Mouse (Mus musculus) hindbrain, postnatal 0 days (tissue): ENCODE measurements around the gene Ifi47. TPM values are rescaled to one million over a fixed set of nuclear protein-coding genes. Genes with fewer than 3 reads are reported as not detected.

Experiments used
- ATAC-seq: fragments of 200-750 bp; cut with Nextera tagmentation; 2 replicates; pipeline ENCODE4 v1.8.0; 2017; ENCODE audit warnings: mild to moderate bottlenecking, moderate TSS enrichment, moderate library complexity
- DNase-seq: peaks from one replicate; pipeline ENCODE4 v3.0.0-alpha.2; 2015; ENCODE audit warnings: low spot score
- H3K27ac ChIP-seq: fragments of 300-500 bp; sonication (generic); 2 replicates; pipeline ENCODE4 v1.5.1; 2014; ENCODE audit warnings: mild to moderate bottlenecking
- H3K27me3 ChIP-seq: fragments of 300-500 bp; sonication (generic); 2 replicates; pipeline ENCODE4 v1.6.1; 2014; ENCODE audit warnings: low read length, mixed read lengths; ENCODE audit not compliant: insufficient read depth
- H3K36me3 ChIP-seq: fragments of 300-500 bp; sonication (generic); 2 replicates; pipeline ENCODE4 v1.6.1; 2014; ENCODE audit warnings: low read length, mixed read lengths; ENCODE audit not compliant: insufficient read depth
- H3K4me1 ChIP-seq: fragments of 300-500 bp; sonication (generic); 2 replicates; pipeline ENCODE4 v1.6.1; 2014; ENCODE audit warnings: antibody characterized with exemption, low read length, mixed read lengths; ENCODE audit not compliant: insufficient read depth
- H3K4me2 ChIP-seq: fragments of 300-500 bp; sonication (generic); 2 replicates; pipeline ENCODE4 v1.6.1; 2014; ENCODE audit warnings: low read depth, mild to moderate bottlenecking, low read length, moderate library complexity, mixed read lengths
- H3K4me3 ChIP-seq: fragments of 300-500 bp; sonication (generic); 2 replicates; pipeline ENCODE4 v1.5.1; 2014; ENCODE audit warnings: low read length
- H3K9ac ChIP-seq: fragments of 300-500 bp; sonication (generic); replicated peaks from 2 replicates; pipeline ENCODE4 v1.6.1; 2014; ENCODE audit warnings: mild to moderate bottlenecking, low read length, moderate library complexity, mixed read lengths
- H3K9me3 ChIP-seq: fragments of 300-500 bp; sonication (generic); 2 replicates; pipeline ENCODE4 v1.6.1; 2016; ENCODE audit warnings: low read length, mixed read lengths
- CTCF ChIP-seq: IDR thresholded peaks from 2 replicates; pipeline ENCODE4 v1.5.1; 2016; ENCODE audit warnings: antibody characterized with exemption, control low read depth, low read depth
- WGBS: fragments of 180-500 bp; shearing (Covaris S2); extraction: QIAGEN DNeasy Blood & Tissue Kit; methylation state at CpG from one replicate; pipeline ENCODE4 v1.1.7; 2014; 5-methylcytosine and 5-hydroxymethylcytosine counted together
- polyA plus RNA-seq: library from polyadenylated mRNA; unstranded; fragments of >200 nt; fragmentation: Nextera tagmentation; extraction: Ambion mirVana; gene quantifications from 2 replicates; pipeline ENCODE4 v1.2.1, GENCODE M21; 2015
- total RNA-seq: library from RNA; depleted of rRNA; stranded (reverse); fragments of >200 nt; gene quantifications from 2 replicates; pipeline ENCODE4 v1.2.3, GENCODE M21; 2014; rRNA removed

Gene Ifi47
- total and polyA plus RNA-seq, 2 experiments from 2014 or later, result 0.68 to 1.2 TPM

DNA sequence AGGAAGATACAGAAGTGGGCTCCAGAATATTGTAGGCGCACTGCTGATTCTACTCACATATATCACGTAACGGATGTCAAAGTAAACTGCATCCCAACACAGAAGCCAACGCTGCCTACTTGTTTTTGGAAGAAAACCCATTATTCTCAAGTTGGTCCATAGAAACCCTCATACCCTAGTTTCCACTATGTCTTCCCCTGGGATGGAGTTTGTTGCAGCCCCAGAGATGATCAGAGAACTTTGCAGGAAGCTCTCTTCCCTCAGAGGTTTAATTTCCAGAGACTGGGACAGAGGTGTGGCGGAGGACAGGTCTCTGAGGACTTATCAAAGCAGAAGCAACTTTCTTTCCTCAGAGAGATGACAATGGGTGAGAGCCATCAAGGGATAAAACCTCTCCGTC, 65.6 kb downstream of the Ifi47 start, which contains the start of gene Olfr1395:
TSS of gene Olfr1395 (plus strand) at position 301 of the 400 bp plus-strand sequence.
- Histone ChIP-seq H3K9me3 (no peaks in the 10 kb centered on the region), H3K36me3 (no peaks in the 10 kb centered on the region), H3K4me3 (no peak within 1 kb of the TSS), H3K9ac (no peak within 1 kb of the TSS), H3K27ac (no peak within 1 kb of the TSS), H3K27me3 (no peaks in the 10 kb centered on the region), H3K4me2 (no peak within 1 kb of the TSS), H3K4me1 (no peaks in the 10 kb centered on the region)
- no peak for DNase-seq
- ATAC-seq, result no peak
- WGBS, result 91% methylated on average over 6 of the region's 6 CpGs
- no peak for TF ChIP-seq CTCF

Other genes with a start within 250 kb of the Ifi47 start
- gene Gm12184, start 249.9 kb upstream of the Ifi47 start, total RNA-seq, result 20.1 and 26.4 TPM in 2 replicates
- gene Gm12184, start 249.9 kb upstream of the Ifi47 start, polyA plus RNA-seq, result 5.7 and 6.0 TPM in 2 replicates
- gene Irgm1, start 204.9 kb upstream of the Ifi47 start, total RNA-seq, result 5.8 and 6.0 TPM in 2 replicates
- gene Irgm1, start 204.9 kb upstream of the Ifi47 start, polyA plus RNA-seq, result 6.3 and 8.2 TPM in 2 replicates
- 0.10 and 0.18 TPM in 2 replicates for gene Gm5431, start 174.4 kb upstream of the Ifi47 start, total RNA-seq
- 0.08 and 0.28 TPM in 2 replicates for gene Gm5431, start 174.4 kb upstream of the Ifi47 start, polyA plus RNA-seq
- gene Psme2b, start 130.4 kb upstream of the Ifi47 start, total RNA-seq, result 0.32 and 0.37 TPM in 2 replicates
- gene Psme2b, start 130.4 kb upstream of the Ifi47 start, polyA plus RNA-seq, result 1.4 and 1.7 TPM in 2 replicates
- 0.16 TPM in 1 of 2 replicates, not detected in the other for gene Olfr56, start 97.7 kb upstream of the Ifi47 start, total RNA-seq
- 0.08 TPM in 1 of 2 replicates, not detected in the other for gene Olfr56, start 97.7 kb upstream of the Ifi47 start, polyA plus RNA-seq
- gene 9930111J21Rik1, start 97.2 kb upstream of the Ifi47 start, total RNA-seq, result 0.75 and 0.84 TPM in 2 replicates
- gene 9930111J21Rik1, start 97.2 kb upstream of the Ifi47 start, polyA plus RNA-seq, result 0.20 and 0.40 TPM in 2 replicates
- gene Gm12185, start 84.4 kb upstream of the Ifi47 start, total RNA-seq, result not detected in 2 replicates
- gene Gm12185, start 84.4 kb upstream of the Ifi47 start, polyA plus RNA-seq, result 0.24 TPM in 1 of 2 replicates, not detected in the other
- gene Tgtp1, start 82.4 kb upstream of the Ifi47 start, total RNA-seq, result not detected in 2 replicates
- gene Tgtp1, start 82.4 kb upstream of the Ifi47 start, polyA plus RNA-seq, result 0.09 and 0.35 TPM in 2 replicates
- 0.78 and 1.7 TPM in 2 replicates for gene 9930111J21Rik2, start 25.3 kb upstream of the Ifi47 start, total RNA-seq
- gene 9930111J21Rik2, start 25.3 kb upstream of the Ifi47 start, polyA plus RNA-seq, result 0.16 and 0.49 TPM in 2 replicates
- not detected in 2 replicates for gene Tgtp2, start 12.4 kb upstream of the Ifi47 start, total RNA-seq
- gene Tgtp2, start 12.4 kb upstream of the Ifi47 start, polyA plus RNA-seq, result 0.20 and 0.52 TPM in 2 replicates
- gene Olfr1396, start 38.3 kb downstream of the Ifi47 start, total RNA-seq, result not detected in 2 replicates
- not detected in 2 replicates for gene Olfr1396, start 38.3 kb downstream of the Ifi47 start, polyA plus RNA-seq
- not detected in 2 replicates for gene Olfr1395, start 65.7 kb downstream of the Ifi47 start, total RNA-seq
- gene Olfr1395, start 65.7 kb downstream of the Ifi47 start, polyA plus RNA-seq, result not detected in 2 replicates
- not detected in 2 replicates for gene Olfr1394, start 77.8 kb downstream of the Ifi47 start, total RNA-seq
- gene Olfr1394, start 77.8 kb downstream of the Ifi47 start, polyA plus RNA-seq, result not detected in 2 replicates
- gene Btnl9, start 110.6 kb downstream of the Ifi47 start, total RNA-seq, result 0.37 TPM in 1 of 2 replicates, not detected in the other
- gene Btnl9, start 110.6 kb downstream of the Ifi47 start, polyA plus RNA-seq, result 0.39 and 0.50 TPM in 2 replicates
- 20.2 and 25.0 TPM in 2 replicates for gene Zfp62, start 126.7 kb downstream of the Ifi47 start, total RNA-seq
- gene Zfp62, start 126.7 kb downstream of the Ifi47 start, polyA plus RNA-seq, result 25.7 and 25.8 TPM in 2 replicates
- 87.4 and 109 TPM in 2 replicates for gene Mgat1, start 167.6 kb downstream of the Ifi47 start, total RNA-seq
- 33.6 and 35.3 TPM in 2 replicates for gene Mgat1, start 167.6 kb downstream of the Ifi47 start, polyA plus RNA-seq
- gene Olfr1393, start 201.7 kb downstream of the Ifi47 start, total RNA-seq, result 0.86 TPM in 1 of 2 replicates, not detected in the other
- gene Olfr1393, start 201.7 kb downstream of the Ifi47 start, polyA plus RNA-seq, result 0.10 and 0.13 TPM in 2 replicates
- not detected in 2 replicates for gene Olfr1392, start 208.7 kb downstream of the Ifi47 start, total RNA-seq
- not detected in 2 replicates for gene Olfr1392, start 208.7 kb downstream of the Ifi47 start, polyA plus RNA-seq
- gene Olfr10, start 228.2 kb downstream of the Ifi47 start, total RNA-seq, result not detected in 2 replicates
- gene Olfr10, start 228.2 kb downstream of the Ifi47 start, polyA plus RNA-seq, result not detected in 2 replicates
- not detected in 2 replicates for gene Olfr1391, start 246.2 kb downstream of the Ifi47 start, total RNA-seq
- gene Olfr1391, start 246.2 kb downstream of the Ifi47 start, polyA plus RNA-seq, result not detected in 2 replicates